Mouse (Mus musculus) heart, postnatal 10 days (tissue): ENCODE data around the gene Mblac1. TPM values are rescaled to one million over a fixed set of nuclear protein-coding genes. Genes with fewer than 3 reads are reported as not detected.
A peak's percentile ranks its signal among the peaks of the same experiment; 100 is the strongest.
"Not testable (repeated sequence)": the region's sequence is repeated elsewhere in the genome, so short reads cannot be mapped to it uniquely, and the experiment has no call there.

Experiments
- DNase-seq, 2 experiments: peaks; one replicate each; pipeline ENCODE4 v3.0.0; 2021
- intact Hi-C: fragments of 180-260 bp; cut with DNase I; formaldehyde crosslinking; loops from one replicate; pipeline ENCODE4 v1.15.1; 2025
- microRNA-seq, 2 experiments: library from miRNA; unstranded; fragments of <30 nt; microRNA quantifications; one replicate each; pipeline ENCODE4 v1.2.0; 2022
- total RNA-seq, 2 experiments: library from RNA; stranded (reverse); gene quantifications; 2 replicates each; pipeline ENCODE4 v1.2.3; 2021

The Mblac1 gene
- total RNA-seq, 2 experiments from 2014 or later = 4.7 to 4.8 TPM

DNA sequence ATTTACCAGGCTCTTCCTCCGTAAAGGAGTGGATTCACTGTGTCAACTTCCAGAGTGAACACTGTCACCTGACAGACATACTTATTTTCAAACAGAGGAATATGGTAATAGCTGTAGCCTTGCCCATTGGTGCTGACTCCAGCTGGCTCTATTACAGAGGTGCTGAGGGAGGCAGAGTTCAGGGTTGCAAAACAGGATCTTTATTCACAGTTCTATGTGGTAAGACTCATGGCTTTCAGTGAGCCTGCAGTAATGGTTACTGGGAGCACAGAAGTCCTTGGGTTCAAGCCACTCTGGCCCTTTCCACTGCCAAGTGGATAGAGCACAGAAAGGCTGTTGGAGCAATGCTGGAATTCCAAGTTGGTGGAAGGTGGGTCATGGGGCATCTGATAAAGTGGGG is 13.1 kb downstream of the Mblac1 start:
- no peak for DNase-seq
- intact Hi-C loops = no loop called here

DNA sequence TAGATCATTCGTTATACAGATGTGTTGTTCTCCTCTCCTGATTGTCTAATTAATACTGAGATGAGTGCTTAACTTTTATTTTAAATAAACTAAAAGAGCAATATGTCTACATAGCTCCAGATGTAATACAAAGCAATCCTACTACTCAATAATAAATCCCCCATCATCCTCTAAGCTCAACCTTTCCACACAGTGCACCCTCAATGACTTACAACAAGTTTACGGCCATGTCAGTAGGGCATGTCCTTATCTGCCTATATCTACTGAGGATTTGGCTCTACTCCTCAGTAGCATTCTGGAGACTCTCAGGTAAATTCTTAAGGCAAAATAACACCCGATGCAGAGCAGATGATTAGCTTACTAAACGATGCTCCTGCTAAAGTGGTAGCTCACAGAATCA is 13.8 kb downstream of the Mblac1 start:
- no peak for DNase-seq
- intact Hi-C loops = no loop called here

DNA sequence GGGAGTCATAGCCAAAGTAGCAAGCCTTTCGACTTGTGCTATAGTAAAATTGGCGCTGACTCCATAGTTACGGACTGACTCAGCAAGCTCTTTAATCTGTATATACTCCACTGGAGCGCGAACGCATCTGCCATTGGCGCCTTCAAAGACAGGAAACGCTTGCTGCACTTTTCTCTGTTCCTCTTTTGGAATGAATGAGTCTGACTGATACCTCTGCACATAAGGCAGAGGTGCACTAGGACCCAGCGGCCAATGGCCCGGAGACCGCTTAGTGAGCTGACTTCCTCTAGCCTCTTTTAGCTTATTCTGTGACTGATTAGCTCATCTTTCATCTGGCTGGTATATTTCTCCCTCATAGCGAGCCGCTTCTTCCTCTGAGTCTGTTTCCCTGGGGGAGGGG is 22.5 kb downstream of the Mblac1 start:
- DNase-seq, intact Hi-C loops: not testable (repeated sequence)

DNA sequence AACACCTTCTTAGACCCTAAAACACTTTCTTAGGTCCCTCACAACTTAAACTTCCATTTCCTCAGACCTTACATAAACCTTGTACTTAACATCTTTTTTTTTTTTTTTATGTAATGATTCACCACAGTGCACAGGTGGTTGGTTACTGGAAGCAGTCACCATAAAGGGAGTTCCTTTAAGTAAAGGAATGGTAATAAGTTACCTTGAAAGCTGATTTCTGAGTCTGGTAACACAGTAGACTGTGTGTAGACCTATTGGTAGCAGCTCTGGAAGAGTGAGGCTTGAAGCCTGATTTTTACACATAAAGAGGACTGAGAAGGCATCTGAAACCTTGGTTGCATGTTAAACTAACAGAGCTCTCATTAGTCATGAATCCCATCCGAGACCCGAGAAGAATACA is 25.8 kb downstream of the Mblac1 start:
- intact Hi-C loops = loop anchor here (5.0 kb wide), 1 partner anchor 252 kb away; no protein-coding TSS in a partner anchor
- DNase-seq = no peak

GRCm38 (mm10) chr5:138222111-138222510 is 28.0 kb downstream of the Mblac1 start:
- intact Hi-C loops = loop anchor here (5.0 kb wide), 1 partner anchor 250 kb away; no protein-coding TSS in a partner anchor
- DNase-seq = peak; percentile 85 to 92

GRCm38 (mm10) chr5:138223287-138223686 is 29.2 kb downstream of the Mblac1 start:
- intact Hi-C loops = loop anchor here (5.0 kb wide), 1 partner anchor 249 kb away; no protein-coding TSS in a partner anchor

DNA sequence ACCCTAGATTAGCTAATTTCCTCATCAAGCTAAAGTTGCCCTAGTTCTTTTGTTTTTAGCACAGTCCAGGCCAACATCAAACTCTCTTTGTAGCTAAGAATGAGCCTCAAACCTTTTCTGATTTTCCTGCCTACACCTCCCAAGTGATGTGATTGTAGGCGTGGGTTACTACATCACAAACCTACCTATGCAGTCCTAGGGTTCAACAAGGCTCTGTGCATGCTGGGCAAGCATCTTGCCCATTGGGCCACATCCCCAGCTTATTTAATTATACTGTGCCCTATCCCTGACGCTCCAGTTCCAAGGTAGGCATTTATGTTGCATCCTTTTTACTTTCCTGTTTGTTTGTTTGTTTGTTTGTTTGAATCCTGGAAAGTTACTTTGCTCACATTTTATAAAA is 31.6 kb downstream of the Mblac1 start, which contains the start of gene Nxpe5:
Gene Nxpe5 (plus strand): TSS at position 199 of the 400 bp plus-strand sequence.
- no peak for DNase-seq
- intact Hi-C loops = no loop called here

More at GRCm38 (mm10) chr5:138223287-138223686, 29.2 kb downstream of the Mblac1 start:
- DNase-seq = no peak

DNA sequence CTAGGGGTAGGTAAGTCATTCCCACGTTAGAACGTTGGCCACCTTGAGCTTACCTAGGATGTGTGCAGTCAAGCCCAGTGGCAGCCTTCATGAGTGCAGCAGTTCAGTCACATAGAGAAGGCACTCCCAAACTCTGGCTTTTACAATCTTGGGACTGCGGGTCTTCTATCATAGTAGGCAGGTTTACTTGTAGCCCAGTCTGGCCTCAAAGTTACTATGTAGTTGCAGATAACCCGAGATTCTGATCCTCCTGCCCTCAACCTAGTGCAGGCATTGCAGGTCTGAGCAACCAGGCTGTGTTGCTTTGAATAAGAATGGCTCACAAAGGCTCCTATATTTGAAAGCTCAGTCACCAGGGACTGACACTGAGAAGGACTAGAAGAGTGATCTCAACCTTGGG is 32.4 kb downstream of the Mblac1 start:
- intact Hi-C loops = no loop called here
- no peak for DNase-seq

- intact Hi-C loops = no loop called here
- no peak for DNase-seq
Measured at GRCm38 (mm10) chr5:138227367-138227766, 33.3 kb downstream of the Mblac1 start.

- peak in 1 of 2 experiments; percentile 50 for DNase-seq
- intact Hi-C loops = no loop called here
Measured at GRCm38 (mm10) chr5:138228026-138228425, 33.9 kb downstream of the Mblac1 start.

GRCm38 (mm10) chr5:138229511-138229910 is 35.4 kb downstream of the Mblac1 start:
- intact Hi-C loops = no loop called here
- no peak for DNase-seq

GRCm38 (mm10) chr5:138233778-138234177 is 39.7 kb downstream of the Mblac1 start:
- intact Hi-C loops = no loop called here
- no peak for DNase-seq

DNA sequence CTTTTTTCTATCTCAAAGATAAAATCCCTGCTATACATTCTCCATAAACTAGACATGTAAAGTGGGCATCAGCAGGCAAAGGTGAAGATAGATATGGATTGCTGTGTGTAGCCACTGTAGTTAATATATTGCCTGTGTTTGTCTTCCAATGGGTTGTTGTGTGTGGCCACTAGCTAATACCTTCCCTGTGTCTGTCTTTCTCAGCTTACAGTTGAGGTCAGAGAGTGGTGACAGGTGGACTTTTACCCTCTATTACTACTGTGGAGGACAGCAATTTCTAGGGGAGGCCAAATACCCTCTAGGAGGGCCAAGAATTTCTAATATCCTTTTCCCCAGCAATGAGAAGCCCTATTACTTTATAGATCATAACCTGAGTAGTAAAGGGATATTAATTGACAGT is 40.1 kb downstream of the Mblac1 start:
- no peak for DNase-seq
- intact Hi-C loops = no loop called here

DNA sequence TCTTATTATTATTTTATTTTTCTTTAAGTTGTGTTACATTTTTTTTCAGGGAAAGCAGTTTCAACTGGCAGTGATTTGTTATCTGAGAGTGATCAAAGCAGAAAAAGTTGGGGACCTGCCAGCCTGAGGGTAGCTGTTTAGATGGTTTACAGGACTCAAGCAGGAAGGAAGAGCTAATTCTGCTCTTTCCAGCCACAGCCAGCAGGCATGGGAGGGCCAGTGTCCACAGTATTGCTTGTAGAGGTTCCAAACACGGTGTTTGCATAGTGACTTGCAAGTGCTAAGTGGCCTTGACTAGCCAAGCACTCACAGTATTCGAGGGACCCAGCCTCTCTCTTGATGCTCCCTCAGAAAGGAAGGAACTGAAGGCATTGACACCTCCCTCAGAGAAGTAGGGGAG is 47.4 kb downstream of the Mblac1 start:
- DNase-seq = no peak
- intact Hi-C loops = no loop called here

Small RNA genes lying within 50 kb of the gene (microRNA-seq; reads per million reads assigned to microRNA genes)
- 1,662 to 1,702 reads per million in 2 experiments for gene Mir106b
- 591 to 736 reads per million in 2 experiments for gene Mir25
- gene Mir93 = 8,628 to 8,950 reads per million in 2 experiments

Other genes starting within 250 kb of the Mblac1 start
- under 1 TPM; 0.34 to 0.37 TPM for gene Gjc3, start 231.2 kb upstream of the Mblac1 start, total RNA-seq
- gene Azgp1, start 212.8 kb upstream of the Mblac1 start, total RNA-seq = not detected
- not detected for gene Smok3a, start 173.1 kb upstream of the Mblac1 start, total RNA-seq
- gene Smok3b, start 172.9 kb upstream of the Mblac1 start, total RNA-seq = not detected
- gene Smok3c, start 141.1 kb upstream of the Mblac1 start, total RNA-seq = not detected
- 10 to 100 TPM; 20.8 to 24.4 TPM for gene Zkscan1, start 109.2 kb upstream of the Mblac1 start, total RNA-seq
- 10 to 100 TPM; 14.5 to 18.2 TPM for gene Zscan21, start 77.4 kb upstream of the Mblac1 start, total RNA-seq
- 10 to 100 TPM in 1 of 2 experiments, 1 to 10 TPM in 1; 5.6 to 10.1 TPM for gene Zfp113, start 38.6 kb upstream of the Mblac1 start, total RNA-seq
- 100 to 1,000 TPM; 136 to 145 TPM for gene Cops6, start 33.2 kb upstream of the Mblac1 start, total RNA-seq
- gene Ap4m1, start 22.3 kb upstream of the Mblac1 start, total RNA-seq = 10 to 100 TPM; 11.3 to 15.5 TPM
- 10 to 100 TPM; 30.0 to 37.2 TPM for gene Mcm7, start 21.9 kb upstream of the Mblac1 start, total RNA-seq
- 10 to 100 TPM; 24.4 to 27.6 TPM for gene Taf6, start 6.9 kb upstream of the Mblac1 start, total RNA-seq
- 10 to 100 TPM in 1 of 2 experiments, 1 to 10 TPM in 1; 9.2 to 10.1 TPM for gene Cnpy4, start 6.8 kb upstream of the Mblac1 start, total RNA-seq
- gene Nxpe5, start 31.6 kb downstream of the Mblac1 start, total RNA-seq = under 1 TPM; 0.57 TPM
- 10 to 100 TPM; 75.6 to 77.5 TPM for gene Lamtor4, start 61.2 kb downstream of the Mblac1 start, total RNA-seq
- 1 to 10 TPM; 5.4 to 6.5 TPM for gene BC037034, start 69.7 kb downstream of the Mblac1 start, total RNA-seq
- under 1 TPM; 0.36 to 0.47 TPM for gene Gal3st4, start 78.5 kb downstream of the Mblac1 start, total RNA-seq
- not detected for gene Gm43720, start 85.6 kb downstream of the Mblac1 start, total RNA-seq
- gene Gpc2, start 85.7 kb downstream of the Mblac1 start, total RNA-seq = 1 to 10 TPM in 1 of 2 experiments, under 1 TPM in 1; 0.86 to 1.1 TPM
- gene Stag3, start 85.9 kb downstream of the Mblac1 start, total RNA-seq = under 1 TPM; 0.17 to 0.22 TPM
- not detected for gene Pvrig, start 147.6 kb downstream of the Mblac1 start, total RNA-seq
- gene Zfp157, start 247.2 kb downstream of the Mblac1 start, total RNA-seq = 1 to 10 TPM; 7.3 to 8.3 TPM